Mouse (Mus musculus) liver, embryonic 15.5 days (tissue): ENCODE data around the gene Tmprss11a. TPM values are rescaled to one million over a fixed set of nuclear protein-coding genes. Genes with fewer than 3 reads are reported as not detected.

ENCODE experiments used
- ATAC-seq: fragments of 200-750 bp; cut with Nextera tagmentation; 2 replicates; pipeline ENCODE4 v1.8.0; 2017; ENCODE audit warnings: moderate number of reproducible peaks, mild to moderate bottlenecking, moderate library complexity; ENCODE audit not compliant: insufficient read depth
- H3K27ac ChIP-seq: fragments of 300-500 bp; sonication (generic); replicated peaks from 2 replicates; pipeline ENCODE4 v1.5.1; 2015; ENCODE audit warnings: mild to moderate bottlenecking, inconsistent platforms
- H3K27me3 ChIP-seq: fragments of 300-500 bp; sonication (generic); 2 replicates; pipeline ENCODE4 v1.6.1; 2015; ENCODE audit warnings: mild to moderate bottlenecking, inconsistent platforms
- H3K36me3 ChIP-seq: fragments of 300-500 bp; sonication (generic); replicated peaks from 2 replicates; pipeline ENCODE4 v1.6.1; 2015; ENCODE audit warnings: moderate library complexity, mild to moderate bottlenecking, inconsistent platforms
- H3K4me1 ChIP-seq: fragments of 300-500 bp; sonication (generic); replicated peaks from 2 replicates; pipeline ENCODE4 v1.6.1; 2015; ENCODE audit warnings: inconsistent platforms
- H3K4me2 ChIP-seq: fragments of 300-500 bp; sonication (generic); 2 replicates; pipeline ENCODE4 v1.6.1; 2015; ENCODE audit warnings: moderate library complexity, mild to moderate bottlenecking, inconsistent platforms
- H3K4me3 ChIP-seq: fragments of 300-500 bp; sonication (generic); replicated peaks from 2 replicates; pipeline ENCODE4 v1.5.1; 2015; ENCODE audit warnings: mild to moderate bottlenecking, inconsistent platforms
- H3K9ac ChIP-seq: fragments of 300-500 bp; sonication (generic); 2 replicates; pipeline ENCODE4 v1.6.1; 2015; ENCODE audit warnings: moderate library complexity, mild to moderate bottlenecking, inconsistent platforms
- H3K9me3 ChIP-seq: fragments of 300-500 bp; sonication (generic); replicated peaks from 2 replicates; pipeline ENCODE4 v1.6.1; 2016; ENCODE audit warnings: inconsistent platforms
- WGBS: fragments of 180-500 bp; shearing (Covaris S2); methylation state at CpG from one replicate; pipeline ENCODE4 v1.1.7; 2015; ENCODE audit warnings: mixed read lengths; ENCODE audit not compliant: insufficient replicate concordance; 5-methylcytosine and 5-hydroxymethylcytosine counted together
- polyA plus RNA-seq: library from polyadenylated mRNA; unstranded; fragments of >200 nt; fragmentation: Nextera tagmentation; extraction: Ambion mirVana; gene quantifications from 2 replicates; pipeline ENCODE4 v1.2.1, GENCODE M21; 2015

Gene Tmprss11a
- polyA plus RNA-seq, 1 experiment from 2014 or later, result not detected

DNA sequence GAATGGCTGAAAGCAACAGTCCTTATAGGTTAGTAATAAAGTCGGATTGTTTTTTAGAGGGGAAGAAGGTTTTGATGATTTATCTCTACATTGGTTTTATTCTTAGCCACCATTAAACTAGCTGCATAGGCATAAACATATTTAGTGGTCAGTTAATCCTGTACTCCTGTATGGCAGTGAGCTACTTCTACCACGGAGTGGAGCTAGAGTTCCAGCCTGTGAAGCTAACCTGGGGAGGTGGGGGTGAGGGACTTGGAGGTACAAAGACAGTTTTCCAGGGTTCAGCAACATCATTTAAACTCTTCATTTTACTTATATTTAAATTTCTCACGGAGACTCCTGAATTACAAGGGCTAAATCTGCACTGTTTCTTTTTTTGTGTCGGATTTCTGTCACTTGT, 49.3 kb downstream of the Tmprss11a start:
- Histone ChIP-seq H3K9ac (no peak overlapping the region), H3K4me2 (no peak overlapping the region), H3K4me1 (no peaks in the 10 kb centered on the region), H3K27ac (no peak overlapping the region), H3K36me3 (no peaks in the 10 kb centered on the region), H3K27me3 (no peaks in the 10 kb centered on the region), H3K9me3 (no peaks in the 10 kb centered on the region), H3K4me3 (no peak overlapping the region)
- ATAC-seq, result no peak
- 16% methylated on average over 4 of the region's 4 CpGs for WGBS

GRCm38 (mm10) chr5:86414280-86414679, 54.5 kb downstream of the Tmprss11a start:
- no peaks in the 10 kb centered on the region for H3K4me1 ChIP-seq

GRCm38 (mm10) chr5:86410815-86411214, 58.0 kb downstream of the Tmprss11a start:
- Histone ChIP-seq H3K4me2 (no peak overlapping the region), H3K4me3 (no peak overlapping the region), H3K27ac (no peak overlapping the region), H3K36me3 (no peaks in the 10 kb centered on the region), H3K9me3 (no peaks in the 10 kb centered on the region), H3K4me1 (no peaks in the 10 kb centered on the region), H3K9ac (no peak overlapping the region), H3K27me3 (no peaks in the 10 kb centered on the region)
- no peak for ATAC-seq
- 21% methylated on average over 3 of the region's 3 CpGs for WGBS

More at GRCm38 (mm10) chr5:86414280-86414679, 54.5 kb downstream of the Tmprss11a start:
- ATAC-seq, result no peak
- H3K4me2 ChIP-seq, result no peak overlapping the region
- H3K36me3 ChIP-seq, result no peaks in the 10 kb centered on the region
- 62% methylated on average over 7 of the region's 7 CpGs for WGBS
- H3K27ac ChIP-seq, result no peak overlapping the region
- no peak overlapping the region for H3K9ac ChIP-seq
- H3K4me3 ChIP-seq, result no peak overlapping the region
- H3K9me3 ChIP-seq, result no peaks in the 10 kb centered on the region
- H3K27me3 ChIP-seq, result no peaks in the 10 kb centered on the region

DNA sequence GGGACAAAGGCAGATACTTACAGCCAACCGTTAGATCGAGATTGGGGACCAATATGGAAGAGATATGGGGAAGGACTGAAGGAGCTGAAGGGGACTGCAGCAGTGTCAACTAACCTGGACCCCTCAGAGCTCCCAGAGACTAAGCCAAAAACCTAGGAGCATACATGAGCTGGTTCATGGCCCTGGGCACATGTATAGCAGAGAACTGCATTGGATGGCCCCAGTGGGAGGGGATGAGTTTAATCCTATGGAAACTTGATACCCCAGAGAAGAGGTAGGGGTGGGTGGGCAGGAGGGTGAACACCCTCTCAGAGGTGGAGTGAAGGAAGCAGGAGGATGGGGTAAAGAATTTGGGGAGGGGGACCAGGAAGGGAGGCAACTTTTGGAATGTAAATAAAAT, 60.8 kb downstream of the Tmprss11a start:
- no peaks in the 10 kb centered on the region for H3K36me3 ChIP-seq
- no peak for ATAC-seq
- H3K27ac ChIP-seq, result no peak overlapping the region
- H3K9me3 ChIP-seq, result no peaks in the 10 kb centered on the region
- H3K4me3 ChIP-seq, result no peak overlapping the region
- H3K4me2 ChIP-seq, result no peak overlapping the region
- 56% methylated on average over 2 of the region's 2 CpGs for WGBS
- no peak overlapping the region for H3K9ac ChIP-seq
- H3K27me3 ChIP-seq, result no peaks in the 10 kb centered on the region
- H3K4me1 ChIP-seq, result no peaks in the 10 kb centered on the region

DNA sequence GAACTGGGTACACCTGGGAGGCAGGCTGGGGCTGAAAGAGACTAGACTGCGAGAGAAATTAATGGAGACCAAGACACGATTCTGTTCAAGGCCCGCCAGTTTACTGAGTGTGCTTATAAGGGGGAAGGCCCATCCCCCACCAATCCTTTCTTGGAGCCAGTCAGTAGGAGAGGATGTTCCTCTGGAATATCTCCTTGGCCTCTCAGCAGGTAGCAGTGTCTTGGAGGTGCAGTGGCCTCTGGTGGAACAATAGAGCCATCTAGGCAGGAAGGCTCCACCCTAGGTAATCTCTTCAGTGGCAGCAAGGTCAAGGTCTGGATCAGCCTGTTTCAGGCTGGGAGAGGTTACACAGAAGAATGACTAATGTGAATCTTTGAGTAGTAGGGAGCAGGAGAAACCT, 61.6 kb downstream of the Tmprss11a start:
- ATAC-seq, result no peak
- Histone ChIP-seq H3K9me3 (no peaks in the 10 kb centered on the region), H3K27me3 (no peaks in the 10 kb centered on the region), H3K36me3 (no peaks in the 10 kb centered on the region), H3K4me3 (no peak overlapping the region), H3K4me1 (no peaks in the 10 kb centered on the region), H3K9ac (no peak overlapping the region), H3K4me2 (no peak overlapping the region), H3K27ac (no peak overlapping the region)
- 44% methylated on average over 3 of the region's 3 CpGs for WGBS

DNA sequence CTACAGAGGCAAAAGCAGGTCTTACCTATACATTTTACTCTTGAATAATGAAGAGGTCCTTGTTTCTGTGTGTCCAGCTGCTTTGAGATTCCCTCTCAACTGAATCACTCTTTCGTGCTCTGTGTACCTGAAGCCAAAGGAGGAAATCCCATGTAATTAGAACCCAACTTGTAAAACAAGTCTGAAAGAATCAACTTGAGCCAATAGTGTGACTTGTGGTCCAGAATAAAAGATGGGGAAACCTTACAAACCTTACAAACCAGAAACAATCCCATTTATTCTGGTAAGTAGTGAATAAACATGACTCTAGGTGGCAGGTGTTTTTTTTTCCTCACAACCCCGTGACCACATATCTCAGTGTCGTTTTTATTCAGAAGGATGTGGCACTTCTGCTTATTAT, 95.5 kb downstream of the Tmprss11a start, which contains the start of gene Tmprss11d:
Gene Tmprss11d, minus strand, starts transcription at position 101 of the 400 bp plus-strand sequence.
- no peak within 1 kb of the TSS for H3K9ac ChIP-seq
- no peaks in the 10 kb centered on the region for H3K4me1 ChIP-seq
- H3K9me3 ChIP-seq, result no peaks in the 10 kb centered on the region
- no peak within 1 kb of the TSS for H3K4me3 ChIP-seq
- no peaks in the 10 kb centered on the region for H3K36me3 ChIP-seq
- ATAC-seq, result no peak
- H3K4me2 ChIP-seq, result no peak within 1 kb of the TSS
- WGBS, result 46% methylated on average over 3 of the region's 3 CpGs
- no peaks in the 10 kb centered on the region for H3K27me3 ChIP-seq
- H3K27ac ChIP-seq, result no peak within 1 kb of the TSS

Other genes starting within 250 kb of the Tmprss11a start
- not detected in 2 replicates for gene Tmprss11c, start 179.7 kb downstream of the Tmprss11a start, polyA plus RNA-seq
- gene Tmprss11d, start 95.6 kb downstream of the Tmprss11a start, polyA plus RNA-seq, result not detected in 2 replicates
- not detected in 2 replicates for gene Tmprss11g, start 49.6 kb upstream of the Tmprss11a start, polyA plus RNA-seq
- gene Tmprss11f, start 163.4 kb upstream of the Tmprss11a start, polyA plus RNA-seq, result not detected in 2 replicates
- not detected in 2 replicates for gene Tmprss11b, start 207.4 kb upstream of the Tmprss11a start, polyA plus RNA-seq